Mouse (Mus musculus) MEL (cell line): ENCODE measurements around the gene Dao. TPM values are rescaled to one million over a fixed set of nuclear protein-coding genes. Genes with fewer than 3 reads are reported as not detected.

Experiments
- DNase-seq: peaks from one replicate; pipeline ENCODE4 v3.0.0; 2011; ENCODE audit warnings: low read depth, low spot score
- H3K27ac ChIP-seq: 2 replicates; pipeline ENCODE4 v1.5.1; 2012; ENCODE audit warnings: low read depth, mild to moderate bottlenecking, control low read depth, low read length, moderate library complexity; ENCODE audit not compliant: control insufficient read depth
- H3K27me3 ChIP-seq, 2 experiments: fragments of 150-350 bp in 1 of 2; sonication (generic) in 1 of 2; 2 replicates each; pipeline ENCODE4 v1.6.1; 2012; ENCODE audit warnings: low read length in 2 of 2, mild to moderate bottlenecking in 2 of 2, improper control_type of control experiment in 1 of 2, moderate library complexity in 1 of 2; ENCODE audit not compliant: insufficient read depth in 2 of 2, control insufficient read depth in 1 of 2
- H3K36me3 ChIP-seq, 2 experiments: 2 replicates each; pipeline ENCODE4 v1.6.1; 2012 to 2014; ENCODE audit warnings: low read length in 2 of 2, improper control_type of control experiment in 1 of 2, inconsistent platforms in 1 of 2, mild to moderate bottlenecking in 1 of 2; ENCODE audit not compliant: insufficient read depth in 2 of 2, control insufficient read depth in 1 of 2
- H3K4me1 ChIP-seq, 2 experiments: fragments of 150-350 bp in 1 of 2; sonication (generic) in 1 of 2; 2 replicates each; pipeline ENCODE4 v1.6.1; 2012; ENCODE audit warnings: low read length in 2 of 2, improper control_type of control experiment in 1 of 2, mild to moderate bottlenecking in 1 of 2; ENCODE audit not compliant: insufficient read depth in 2 of 2, control insufficient read depth in 1 of 2
- H3K4me3 ChIP-seq, 2 experiments: fragments of 150-350 bp in 1 of 2; sonication (generic) in 1 of 2; 2 replicates each; pipeline ENCODE4 v1.5.1; 2012; ENCODE audit warnings: low read depth in 2 of 2, low read length in 2 of 2, mild to moderate bottlenecking in 2 of 2, moderate library complexity in 2 of 2, control low read depth in 1 of 2, improper control_type of control experiment in 1 of 2; ENCODE audit not compliant: control insufficient read depth in 1 of 2, insufficient read depth in 1 of 2
- H3K79me2 ChIP-seq: 2 replicates; pipeline ENCODE4 v1.6.1; 2012; ENCODE audit warnings: mild to moderate bottlenecking, low read length, moderate library complexity; ENCODE audit not compliant: control insufficient read depth, poor library complexity, insufficient read depth
- H3K9ac ChIP-seq: 2 replicates; pipeline ENCODE4 v1.6.1; 2012; ENCODE audit warnings: low read depth, mild to moderate bottlenecking, control low read depth, low read length, moderate library complexity; ENCODE audit not compliant: control insufficient read depth, poor library complexity, severe bottlenecking
- H3K9me3 ChIP-seq: fragments of 150-350 bp; sonication (generic); replicated peaks from 2 replicates; pipeline ENCODE4 v1.6.1; 2012; ENCODE audit warnings: mild to moderate bottlenecking, low read length, improper control_type of control experiment, moderate library complexity; ENCODE audit not compliant: insufficient read depth
- BHLHE40 ChIP-seq: IDR thresholded peaks from 2 replicates; pipeline ENCODE4 v1.6.1; 2012; ENCODE audit warnings: low read depth, mild to moderate bottlenecking, inconsistent platforms, low read length, improper control_type of control experiment, borderline replicate concordance
- CHD2 ChIP-seq: IDR thresholded peaks from 2 replicates; pipeline ENCODE4 v1.6.1; 2011; ENCODE audit warnings: low read length, improper control_type of control experiment
- CTCF ChIP-seq, 3 experiments: IDR thresholded peaks in 2 of 3; conservative IDR thresholded peaks in 1 of 3; 2 replicates each; pipeline ENCODE4 v1.5.1; 2011 to 2012; ENCODE audit warnings: low read length in 3 of 3, low read depth in 2 of 3, mild to moderate bottlenecking in 2 of 3, improper control_type of control experiment in 1 of 3, inconsistent platforms in 1 of 3, mixed read lengths in 1 of 3, moderate library complexity in 1 of 3; ENCODE audit not compliant: control insufficient read depth in 1 of 3, insufficient read depth in 1 of 3, poor library complexity in 1 of 3, severe bottlenecking in 1 of 3
- E2F4 ChIP-seq: IDR thresholded peaks from 2 replicates; pipeline ENCODE4 v1.6.1; 2011; ENCODE audit warnings: low read depth, low read length, improper control_type of control experiment, borderline replicate concordance
- ETS1 ChIP-seq: IDR thresholded peaks from 2 replicates; pipeline ENCODE4 v1.6.1; 2012; ENCODE audit warnings: low read depth, mild to moderate bottlenecking, inconsistent platforms, low read length, improper control_type of control experiment, moderate library complexity
- GATA1 ChIP-seq: IDR thresholded peaks from 2 replicates; pipeline ENCODE4 v1.6.1; 2011; ENCODE audit warnings: low read depth, low read length, improper control_type of control experiment
- JUND ChIP-seq: IDR thresholded peaks from 2 replicates; pipeline ENCODE4 v1.6.1; 2011; ENCODE audit warnings: low read depth, mild to moderate bottlenecking, improper control_type of control experiment, low read length
- MAX ChIP-seq: IDR thresholded peaks from 2 replicates; pipeline ENCODE4 v1.6.1; 2011; ENCODE audit warnings: low read length, improper control_type of control experiment
- MEF2A ChIP-seq: IDR thresholded peaks from 2 replicates; pipeline ENCODE4 v1.6.1; 2014; ENCODE audit warnings: low read depth, mild to moderate bottlenecking, inconsistent platforms, low read length, improper control_type of control experiment; ENCODE audit not compliant: poor library complexity, insufficient replicate concordance, severe bottlenecking; ENCODE audit errors: extremely low read depth
- MYC ChIP-seq: IDR thresholded peaks from 2 replicates; pipeline ENCODE4 v1.6.1; 2011; ENCODE audit warnings: low read depth, mild to moderate bottlenecking, low read length, improper control_type of control experiment, moderate library complexity
- NRF1 ChIP-seq: IDR thresholded peaks from 2 replicates; pipeline ENCODE4 v1.6.1; 2014; ENCODE audit warnings: low read depth, mild to moderate bottlenecking, inconsistent platforms, low read length, improper control_type of control experiment, moderate library complexity; ENCODE audit not compliant: poor library complexity, insufficient read depth, severe bottlenecking
- POLR2AphosphoS2 ChIP-seq: IDR thresholded peaks from 2 replicates; pipeline ENCODE4 v1.6.1; 2011; ENCODE audit warnings: low read length, improper control_type of control experiment
- POLR2AphosphoS5 ChIP-seq: IDR thresholded peaks from 2 replicates; pipeline ENCODE4 v1.6.1; 2012; ENCODE audit warnings: low read depth, borderline replicate concordance, mild to moderate bottlenecking, inconsistent platforms, low read length, moderate library complexity, mixed read lengths
- RAD21 ChIP-seq: IDR thresholded peaks from 2 replicates; pipeline ENCODE4 v1.6.1; 2011; ENCODE audit warnings: mild to moderate bottlenecking, low read depth, low read length, improper control_type of control experiment
- RCOR1 ChIP-seq: IDR thresholded peaks from 2 replicates; pipeline ENCODE4 v1.6.1; 2012; ENCODE audit warnings: low read depth, mild to moderate bottlenecking, inconsistent platforms, low read length, improper control_type of control experiment
- SMC3 ChIP-seq: IDR thresholded peaks from 2 replicates; pipeline ENCODE4 v1.6.1; 2011; ENCODE audit warnings: low read depth, low read length, improper control_type of control experiment
- TAL1 ChIP-seq: IDR thresholded peaks from 2 replicates; pipeline ENCODE4 v1.6.1; 2012; ENCODE audit warnings: mild to moderate bottlenecking, inconsistent platforms, low read length, moderate library complexity, mixed read lengths
- UBTF ChIP-seq: IDR thresholded peaks from 2 replicates; pipeline ENCODE4 v1.6.1; 2012; ENCODE audit warnings: low read depth, mild to moderate bottlenecking, inconsistent platforms, low read length, improper control_type of control experiment, moderate library complexity, borderline replicate concordance; ENCODE audit not compliant: insufficient read depth
- USF2 ChIP-seq, 2 experiments: IDR thresholded peaks; 2 replicates each; pipeline ENCODE4 v1.6.1; 2011 to 2012; ENCODE audit warnings: improper control_type of control experiment in 2 of 2, low read length in 2 of 2, borderline replicate concordance in 1 of 2, inconsistent platforms in 1 of 2, low read depth in 1 of 2, mild to moderate bottlenecking in 1 of 2; ENCODE audit not compliant: insufficient read depth in 1 of 2
- ZMIZ1 ChIP-seq: IDR thresholded peaks from 2 replicates; pipeline ENCODE4 v1.6.1; 2012; ENCODE audit warnings: low read depth, mild to moderate bottlenecking, inconsistent platforms, low read length, improper control_type of control experiment, moderate library complexity
- ZNF384 ChIP-seq: IDR thresholded peaks from 2 replicates; pipeline ENCODE4 v1.6.1; 2012; ENCODE audit warnings: low read depth, mild to moderate bottlenecking, inconsistent platforms, low read length, improper control_type of control experiment
- polyA plus RNA-seq, 2 experiments: library from polyadenylated mRNA; stranded (reverse) in 1 of 2; unstranded in 1 of 2; fragments of >175 nt in 1 of 2; fragments of >200 nt in 1 of 2; gene quantifications; 2 replicates each; pipeline versions ENCODE4 v1.2.1 to v1.2.4; 2012; ENCODE audit warnings: low replicate concordance in 2 of 2, low read depth in 1 of 2; ENCODE audit not compliant: insufficient read length in 2 of 2, insufficient read depth in 1 of 2, missing spikeins in 1 of 2
- total RNA-seq: library from RNA; depleted of rRNA; stranded (reverse); fragments of 300-350 nt; gene quantifications from 2 replicates; pipeline ENCODE4 v1.2.3, GENCODE M21; 2012

The Dao gene
- total and polyA plus RNA-seq, 3 experiments = 0.04 TPM; not detected in 2

- DNase-seq = no peak
- Histone ChIP-seq H3K9ac (no peak overlapping the region), H3K9me3 (no peaks in the 10 kb centered on the region), H3K4me1 (no peaks in the 10 kb centered on the region), H3K79me2 (no peaks in the 10 kb centered on the region)
- no peak for TF ChIP-seq CTCF (IDR thresholded peaks at IDR 0.05 in 2 of 3, conservative IDR thresholded peaks at IDR 0.05 in 1 of 3; ENCODE audit: control insufficient read depth in 1 of 3, insufficient read depth in 1 of 3, low read depth in 2 of 3, low read length in 3 of 3, poor library complexity in 1 of 3, severe bottlenecking in 1 of 3)
- no peak for TF ChIP-seq MYC
- TF ChIP-seq NRF1 = no peak
- TF ChIP-seq ZMIZ1 = no peak
- no peak for TF ChIP-seq JUND
- TF ChIP-seq SMC3 = no peak
- no peak for TF ChIP-seq POLR2AphosphoS2
- no peak for TF ChIP-seq POLR2AphosphoS5
- no peak for TF ChIP-seq MEF2A
- no peak for TF ChIP-seq TAL1
- TF ChIP-seq MAX = no peak
- TF ChIP-seq CHD2 = no peak
- TF ChIP-seq ETS1 = no peak
- TF ChIP-seq, all 39 proteins: peak for 0
- Histone ChIP-seq H3K4me3 (no peak overlapping the region), H3K27ac (no peak overlapping the region), H3K36me3 (no peaks in the 10 kb centered on the region), H3K27me3 (no peaks in the 10 kb centered on the region)
Measured at GRCm38 (mm10) chr5:114066601-114067000, 63.1 kb downstream of the Dao start.

DNA sequence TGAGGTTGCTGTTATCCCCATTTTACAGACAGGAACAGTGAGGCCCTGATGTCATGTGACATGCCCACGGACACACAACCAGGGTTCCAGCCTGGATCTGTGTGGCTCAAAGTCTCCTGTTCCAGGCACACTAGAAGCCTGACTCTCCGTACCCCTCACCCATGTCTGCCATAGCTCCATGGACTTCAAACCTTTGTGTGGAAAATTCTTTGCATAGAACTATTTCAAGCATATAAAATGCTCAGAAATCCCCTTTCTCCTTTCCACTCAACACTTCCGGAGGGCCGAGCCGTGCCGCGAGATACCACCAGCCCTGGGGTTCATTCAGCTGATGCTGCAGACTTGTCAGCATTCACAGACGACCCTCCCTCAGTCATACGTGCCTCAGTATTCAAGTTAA lies 64.0 kb downstream of the Dao start:
- Histone ChIP-seq H3K79me2 (no peaks in the 10 kb centered on the region), H3K9ac (no peak overlapping the region), H3K36me3 (no peaks in the 10 kb centered on the region), H3K27ac (no peak overlapping the region)
- TF ChIP-seq ZMIZ1 (no peak), MYC (no peak), RAD21 (no peak), BHLHE40 (no peak), USF2 (IDR thresholded peaks at IDR 0.05; ENCODE audit: borderline replicate concordance in 1 of 2, insufficient read depth in 1 of 2, low read depth in 1 of 2, low read length in 2 of 2) (no peak), ZNF384 (no peak), SMC3 (no peak), RCOR1 (no peak), NRF1 (no peak), TAL1 (no peak), E2F4 (no peak), CTCF (IDR thresholded peaks at IDR 0.05 in 2 of 3, conservative IDR thresholded peaks at IDR 0.05 in 1 of 3; ENCODE audit: control insufficient read depth in 1 of 3, insufficient read depth in 1 of 3, low read depth in 2 of 3, low read length in 3 of 3, poor library complexity in 1 of 3, severe bottlenecking in 1 of 3) (no peak), GATA1 (no peak), UBTF (no peak)
- TF ChIP-seq, all 39 proteins: peak for 0
- Histone ChIP-seq H3K9me3 (no peaks in the 10 kb centered on the region), H3K4me1 (no peaks in the 10 kb centered on the region), H3K4me3 (no peak overlapping the region), H3K27me3 (no peaks in the 10 kb centered on the region)
- DNase-seq = no peak
